15 mouse cellular contexts compared by ENCODE assay signal in genomic region chr9:25656534-25656933, GRCm38 (mm10).
DNase-seq lines count a peak whose midpoint lies in the region; ATAC-seq lines count a peak whose summit lies in the region.
"Had no signal": no experiment of that assay in that cellular context is flagged by ENCODE, and none has a peak within 500 bp of the region (broad histone marks: within the 10 kb centered on the region; RNA-seq: fewer than 3 reads in every experiment).

No protein-coding gene starts in this region.

- H3K9me3 ChIP-seq in midbrain, embryonic 15.5 days, result no peaks in the 10 kb centered on the region
- no peaks in the 10 kb centered on the region for H3K9me3 ChIP-seq in midbrain, embryonic 16.5 days (replicated peaks; ENCODE audit: control insufficient read depth, low read length, poor library complexity, severe bottlenecking)
- H3K9me3 ChIP-seq in forebrain, embryonic 16.5 days (ENCODE audit: control insufficient read depth, low read length), result no peaks in the 10 kb centered on the region
- H3K9me3 ChIP-seq: intestine, embryonic 15.5 days; limb, embryonic 10.5 days; liver, embryonic 15.5 days; lung, embryonic 15.5 days; stomach, embryonic 15.5 days had no signal

- H3K4me2 ChIP-seq in midbrain, embryonic 15.5 days, result no peak overlapping the region
- H3K4me2 ChIP-seq in midbrain, embryonic 16.5 days (ENCODE audit: low read length), result no peak overlapping the region
- no peak overlapping the region for H3K4me2 ChIP-seq in forebrain, embryonic 16.5 days (ENCODE audit: low read length)
- H3K4me2 ChIP-seq: intestine, embryonic 15.5 days; liver, embryonic 15.5 days; lung, embryonic 15.5 days; stomach, embryonic 15.5 days had no signal

- H3K9ac ChIP-seq in midbrain, embryonic 15.5 days, result no peak overlapping the region
- H3K9ac ChIP-seq in midbrain, embryonic 16.5 days (ENCODE audit: low read depth, low read length), result no peak overlapping the region
- no peak overlapping the region for H3K9ac ChIP-seq in forebrain, embryonic 16.5 days (replicated peaks; ENCODE audit: low read depth, low read length)
- H3K9ac ChIP-seq: intestine, embryonic 15.5 days; liver, embryonic 15.5 days; lung, embryonic 15.5 days; stomach, embryonic 15.5 days had no signal

- H3K36me3 ChIP-seq in midbrain, embryonic 15.5 days (replicated peaks), result no peaks in the 10 kb centered on the region
- no peaks in the 10 kb centered on the region for H3K36me3 ChIP-seq in midbrain, embryonic 16.5 days (ENCODE audit: control insufficient read depth, insufficient read depth, low read length)
- H3K36me3 ChIP-seq in forebrain, embryonic 16.5 days (ENCODE audit: control insufficient read depth, insufficient read depth), result no peaks in the 10 kb centered on the region
- H3K36me3 ChIP-seq: intestine, embryonic 15.5 days; limb, embryonic 10.5 days; liver, embryonic 15.5 days; lung, embryonic 15.5 days; stomach, embryonic 15.5 days had no signal

- H3K4me1 ChIP-seq in midbrain, embryonic 15.5 days, result no peaks in the 10 kb centered on the region
- H3K4me1 ChIP-seq in midbrain, embryonic 16.5 days (ENCODE audit: control insufficient read depth, insufficient read depth, low read length), result no peaks in the 10 kb centered on the region
- 0 out of 2 replicates have a peak, but pooled peaks cover 2% of the 10 kb centered on the region for H3K4me1 ChIP-seq in forebrain, embryonic 16.5 days (replicated peaks; ENCODE audit: control insufficient read depth, insufficient read depth, low read length)
- H3K4me1 ChIP-seq: intestine, embryonic 15.5 days; limb, embryonic 10.5 days; liver, embryonic 15.5 days; lung, embryonic 15.5 days; stomach, embryonic 15.5 days had no signal

- no peak overlapping the region for H3K4me3 ChIP-seq in midbrain, embryonic 15.5 days
- no peak overlapping the region for H3K4me3 ChIP-seq in midbrain, embryonic 16.5 days (ENCODE audit: low read depth, low read length)
- no peak overlapping the region for H3K4me3 ChIP-seq in forebrain, embryonic 16.5 days (replicated peaks; ENCODE audit: low read length)
- H3K4me3 ChIP-seq: intestine, embryonic 15.5 days; layer of hippocampus, adult 2 months; limb, embryonic 10.5 days; liver, embryonic 15.5 days; lung, embryonic 15.5 days; stomach, embryonic 15.5 days had no signal

- H3K27ac ChIP-seq in midbrain, embryonic 15.5 days, result no peak overlapping the region
- H3K27ac ChIP-seq in midbrain, embryonic 16.5 days (ENCODE audit: low read length), result no peak overlapping the region
- no peak overlapping the region for H3K27ac ChIP-seq in forebrain, embryonic 16.5 days (ENCODE audit: low read length)
- H3K27ac ChIP-seq: intestine, embryonic 15.5 days; layer of hippocampus, adult 2 months; limb, embryonic 10.5 days; liver, embryonic 15.5 days; lung, embryonic 15.5 days; stomach, embryonic 15.5 days had no signal

- peak; percentile 2 for DNase-seq in embryo, embryonic 9.5 days (ENCODE audit: extremely low spot score)
- DNase-seq in embryo, embryonic 10 days (ENCODE audit: low spot score), result no peak
- DNase-seq in heart, adult 8-10 months (ENCODE audit: low spot score), result no peak
- no peak for DNase-seq in kidney, adult 9 months
- DNase-seq: liver; thymus, postnatal 25 days had no signal

- ATAC-seq in midbrain, embryonic 15.5 days (replicated peaks), result peak; percentile 42; the same call in 1 of the 2 replicates
- ATAC-seq in midbrain, embryonic 16.5 days, result no peak
- peak; percentile 42 for ATAC-seq in forebrain, embryonic 16.5 days
- ATAC-seq: intestine, embryonic 15.5 days had no signal

- H3K27me3 ChIP-seq in midbrain, embryonic 15.5 days (replicated peaks), result no peaks in the 10 kb centered on the region
- no peaks in the 10 kb centered on the region for H3K27me3 ChIP-seq in midbrain, embryonic 16.5 days (ENCODE audit: control insufficient read depth, insufficient read depth, low read depth, low read length)
- H3K27me3 ChIP-seq in forebrain, embryonic 16.5 days (replicated peaks; ENCODE audit: control insufficient read depth, insufficient read depth, low read length), result no peaks in the 10 kb centered on the region
- H3K27me3 ChIP-seq: intestine, embryonic 15.5 days; liver, embryonic 15.5 days; lung, embryonic 15.5 days; stomach, embryonic 15.5 days had no signal

- WGBS in midbrain, embryonic 15.5 days, result 94% methylated on average over 3 of the region's 3 CpGs
- 92% methylated on average over 3 of the region's 3 CpGs for WGBS in midbrain, embryonic 16.5 days
- 60% methylated on average over 3 of the region's 3 CpGs for WGBS in forebrain, embryonic 16.5 days
